Mouse (Mus musculus): ENCODE data around the gene Gm13290.
"Not testable (repeated sequence)": the region's sequence is repeated elsewhere in the genome, so short reads cannot be mapped to it uniquely, and the experiment has no call there.

DNA sequence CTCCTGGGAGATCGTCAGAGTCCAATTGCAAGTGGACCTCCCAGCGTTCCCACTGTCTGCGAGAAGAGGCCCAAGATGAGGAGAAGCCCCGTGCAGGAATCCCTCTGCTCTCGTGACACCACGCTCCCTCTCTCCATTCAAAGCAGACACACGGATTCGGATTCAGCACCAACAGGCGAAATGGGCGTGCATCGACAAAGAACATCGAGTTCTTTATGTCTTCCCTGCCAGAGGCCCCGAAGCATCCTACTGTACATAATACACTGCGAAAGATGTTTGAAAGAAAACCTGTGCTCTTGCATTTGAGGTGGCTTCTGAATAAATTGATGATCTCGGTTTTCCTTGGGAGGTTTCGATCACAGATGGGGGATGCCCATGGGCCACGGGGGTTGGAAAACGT is 6.7 kb downstream of the Gm13290 start:
- TF ChIP-seq POLR2A (IDR thresholded peaks at IDR 0.05; ENCODE audit: control insufficient read depth, low read depth, low read length); CTCF (IDR thresholded peaks at IDR 0.05; ENCODE audit: control insufficient read depth, insufficient read depth, insufficient replicate concordance, low read depth, low read length): not testable (repeated sequence)

Measured in testis, adult 2 months (tissue).